Mouse (Mus musculus) megakaryocyte, embryonic 14.5 days (primary cell): ENCODE measurements around the gene Rgs8.

Experiments used
- FLI1 ChIP-seq: IDR thresholded peaks from 2 replicates; pipeline ENCODE4 v1.6.1; 2012; ENCODE audit warnings: low read length, inconsistent platforms, mixed read lengths
- GATA1 ChIP-seq: IDR thresholded peaks from 3 replicates; pipeline ENCODE4 v1.6.1; 2012; ENCODE audit warnings: mixed read lengths, low read length, inconsistent platforms, borderline replicate concordance

GRCm38 (mm10) chr1:153666236-153666635 is 13.4 kb downstream of the Rgs8 start:
- TF ChIP-seq GATA1 (no peak), FLI1 (no peak)
